Mouse (Mus musculus): ENCODE measurements around the gene Cdc7. TPM values are rescaled to one million over a fixed set of nuclear protein-coding genes. Genes with fewer than 3 reads are reported as not detected.
"Not testable (repeated sequence)": the region's sequence is repeated elsewhere in the genome, so short reads cannot be mapped to it uniquely, and the experiment has no call there.

Cdc7 gene
- polyA plus RNA-seq, 1 experiment from 2014 or later = 37.9 TPM

GRCm38 (mm10) chr5:106967578-106967977 lies 3.5 kb downstream of the Cdc7 start:
- Histone ChIP-seq H3K4me1 (replicated peaks) (peaks cover 13% of the 10 kb centered on the region), H3K36me3 (peaks cover 34% of the 10 kb centered on the region), H3K9ac (no peak overlapping the region), H3K27me3 (no peaks in the 10 kb centered on the region), H3K4me3 (no peak overlapping the region), H3K9me3 (no peaks in the 10 kb centered on the region), H3K4me2 (no peak overlapping the region), H3K27ac (replicated peaks) (no peak overlapping the region)
- WGBS = 100% methylated on average over 1 of the region's 1 CpGs
- no peak for ATAC-seq (ENCODE audit: low read depth)

- no peaks in the 10 kb centered on the region for H3K9me3 ChIP-seq
- H3K27ac ChIP-seq (replicated peaks) = no peak overlapping the region
- H3K9ac ChIP-seq = no peak overlapping the region
- H3K27me3 ChIP-seq = no peaks in the 10 kb centered on the region
- no peaks in the 10 kb centered on the region for H3K4me1 ChIP-seq (replicated peaks)
- 89% methylated on average over 7 of the region's 7 CpGs for WGBS
- ATAC-seq (ENCODE audit: low read depth) = no peak
- no peak overlapping the region for H3K4me2 ChIP-seq
- H3K4me3 ChIP-seq = no peak overlapping the region
- peaks cover 86% of the 10 kb centered on the region for H3K36me3 ChIP-seq
Measured at GRCm38 (mm10) chr5:106973883-106974282, 9.8 kb downstream of the Cdc7 start.

- H3K4me3 ChIP-seq = no peak overlapping the region
- peaks cover 76% of the 10 kb centered on the region for H3K36me3 ChIP-seq
- no peak overlapping the region for H3K9ac ChIP-seq
- H3K4me1 ChIP-seq (replicated peaks) = no peaks in the 10 kb centered on the region
- no peaks in the 10 kb centered on the region for H3K9me3 ChIP-seq
- ATAC-seq (ENCODE audit: low read depth) = no peak
- no peaks in the 10 kb centered on the region for H3K27me3 ChIP-seq
- H3K27ac ChIP-seq (replicated peaks) = no peak overlapping the region
- WGBS = 87% methylated on average over 7 of the region's 7 CpGs
- no peak overlapping the region for H3K4me2 ChIP-seq
Measured at GRCm38 (mm10) chr5:106979156-106979555, 15.0 kb downstream of the Cdc7 start.

- no peak for ATAC-seq (ENCODE audit: low read depth)
- 78% methylated on average over 7 of the region's 7 CpGs for WGBS
- Histone ChIP-seq H3K27ac (replicated peaks) (no peak overlapping the region), H3K4me2 (no peak overlapping the region), H3K9me3 (no peaks in the 10 kb centered on the region), H3K27me3 (no peaks in the 10 kb centered on the region), H3K36me3 (peaks cover 59% of the 10 kb centered on the region), H3K4me1 (replicated peaks) (no peaks in the 10 kb centered on the region), H3K4me3 (no peak overlapping the region), H3K9ac (no peak overlapping the region)
Measured at GRCm38 (mm10) chr5:106982298-106982952, 18.3 kb downstream of the Cdc7 start.

- not testable (repeated sequence) for H3K4me3 ChIP-seq; H3K27ac ChIP-seq (replicated peaks); H3K9ac ChIP-seq; ATAC-seq (ENCODE audit: low read depth); H3K9me3 ChIP-seq; H3K4me2 ChIP-seq; H3K4me1 ChIP-seq (replicated peaks); H3K27me3 ChIP-seq
- peaks cover 38% of the 10 kb centered on the region for H3K36me3 ChIP-seq
- WGBS = 94% methylated on average over 3 of the region's 3 CpGs
Measured at GRCm38 (mm10) chr5:106984934-106985333, 20.8 kb downstream of the Cdc7 start.

- ATAC-seq (ENCODE audit: low read depth) = no peak
- Histone ChIP-seq H3K27me3 (no peaks in the 10 kb centered on the region), H3K9me3 (no peaks in the 10 kb centered on the region), H3K9ac (no peak overlapping the region), H3K36me3 (peaks cover 32% of the 10 kb centered on the region), H3K27ac (replicated peaks) (no peak overlapping the region), H3K4me3 (no peak overlapping the region), H3K4me1 (replicated peaks) (no peaks in the 10 kb centered on the region), H3K4me2 (no peak overlapping the region)
- 80% methylated on average over 2 of the region's 2 CpGs for WGBS
Measured at GRCm38 (mm10) chr5:106985594-106985993, 21.5 kb downstream of the Cdc7 start.

- Histone ChIP-seq H3K9ac (no peak overlapping the region), H3K36me3 (peaks cover 14% of the 10 kb centered on the region), H3K4me3 (no peak overlapping the region), H3K27ac (replicated peaks) (no peak overlapping the region), H3K4me1 (replicated peaks) (peaks cover 6% of the 10 kb centered on the region; the same call in 1 of the 2 replicates), H3K4me2 (no peak overlapping the region), H3K9me3 (no peaks in the 10 kb centered on the region), H3K27me3 (no peaks in the 10 kb centered on the region)
- no peak for ATAC-seq (ENCODE audit: low read depth)
- WGBS = 66% methylated on average over 8 of the region's 8 CpGs
Measured at GRCm38 (mm10) chr5:106989181-106989580, 25.1 kb downstream of the Cdc7 start.

GRCm38 (mm10) chr5:106989786-106990185 lies 25.7 kb downstream of the Cdc7 start:
- Histone ChIP-seq H3K36me3 (peaks cover 8% of the 10 kb centered on the region), H3K9ac (no peak overlapping the region), H3K4me3 (no peak overlapping the region), H3K4me2 (no peak overlapping the region), H3K4me1 (replicated peaks) (peaks cover 6% of the 10 kb centered on the region; the same call in 1 of the 2 replicates), H3K27ac (replicated peaks) (no peak overlapping the region), H3K9me3 (no peaks in the 10 kb centered on the region), H3K27me3 (no peaks in the 10 kb centered on the region)
- ATAC-seq (ENCODE audit: low read depth) = no peak
- 78% methylated on average over 12 of the region's 12 CpGs for WGBS

- 52% methylated on average over 14 of the region's 14 CpGs for WGBS
- H3K27ac ChIP-seq (replicated peaks) = no peak overlapping the region
- no peaks in the 10 kb centered on the region for H3K9me3 ChIP-seq
- no peaks in the 10 kb centered on the region for H3K27me3 ChIP-seq
- peaks cover 6% of the 10 kb centered on the region; the same call in 1 of the 2 replicates for H3K4me1 ChIP-seq (replicated peaks)
- H3K36me3 ChIP-seq = peaks cover 6% of the 10 kb centered on the region; the same call in 1 of the 2 replicates
- no peak overlapping the region for H3K4me3 ChIP-seq
- no peak overlapping the region for H3K4me2 ChIP-seq
- no peak overlapping the region for H3K9ac ChIP-seq
- 0 out of 2 replicates have a peak, but pooled peaks have one; percentile 75 for ATAC-seq (ENCODE audit: low read depth)
Measured at GRCm38 (mm10) chr5:106990639-106991299, 26.6 kb downstream of the Cdc7 start.

GRCm38 (mm10) chr5:106991300-106991929 lies 27.3 kb downstream of the Cdc7 start:
- Histone ChIP-seq H3K4me1 (replicated peaks) (peaks cover 10% of the 10 kb centered on the region; the same call in 1 of the 2 replicates), H3K9ac (no peak overlapping the region), H3K27ac (replicated peaks) (no peak overlapping the region), H3K4me3 (no peak overlapping the region), H3K36me3 (peaks cover under 1% of the 10 kb centered on the region; the same call in 1 of the 2 replicates), H3K27me3 (no peaks in the 10 kb centered on the region), H3K4me2 (no peak overlapping the region), H3K9me3 (no peaks in the 10 kb centered on the region)
- WGBS = 78% methylated on average over 8 of the region's 8 CpGs
- no peak for ATAC-seq (ENCODE audit: low read depth)

- Histone ChIP-seq H3K4me3 (no peak overlapping the region), H3K27me3 (no peaks in the 10 kb centered on the region)
Measured at GRCm38 (mm10) chr5:106994716-106995115, 30.6 kb downstream of the Cdc7 start.

GRCm38 (mm10) chr5:106995886-106996538 lies 31.9 kb downstream of the Cdc7 start:
- 49% methylated on average over 5 of the region's 5 CpGs for WGBS
- Histone ChIP-seq H3K9ac (no peak overlapping the region), H3K9me3 (no peaks in the 10 kb centered on the region), H3K4me3 (no peak overlapping the region), H3K27me3 (no peaks in the 10 kb centered on the region), H3K4me1 (replicated peaks) (peaks cover 6% of the 10 kb centered on the region; the same call in 1 of the 2 replicates), H3K27ac (replicated peaks) (0 out of 2 replicates have a peak overlapping the region, but pooled peaks have one; percentile 33), H3K4me2 (no peak overlapping the region), H3K36me3 (no peaks in the 10 kb centered on the region)
- ATAC-seq (ENCODE audit: low read depth) = peak; percentile 43; the same call in 1 of the 2 replicates

More at GRCm38 (mm10) chr5:106994716-106995115, 30.6 kb downstream of the Cdc7 start:
- Histone ChIP-seq H3K4me1 (replicated peaks) (peaks cover 10% of the 10 kb centered on the region; the same call in 1 of the 2 replicates), H3K27ac (replicated peaks) (no peak overlapping the region), H3K9me3 (no peaks in the 10 kb centered on the region), H3K4me2 (no peak overlapping the region), H3K9ac (no peak overlapping the region), H3K36me3 (no peaks in the 10 kb centered on the region)
- ATAC-seq (ENCODE audit: low read depth) = no peak
- WGBS = 24% methylated on average over 3 of the region's 3 CpGs

Measured in neural tube, embryonic 13.5 days (tissue).